Mouse (Mus musculus): ENCODE data around the gene Nectin2. TPM values are rescaled to one million over a fixed set of nuclear protein-coding genes. Genes with fewer than 3 reads are reported as not detected.

Nectin2 gene
- polyA plus RNA-seq, 1 experiment from 2014 or later = 106 TPM

GRCm38 (mm10) chr7:19701069-19701761 lies 49.1 kb downstream of the Nectin2 start:
- WGBS = 29% methylated on average over 21 of the region's 22 CpGs
- Histone ChIP-seq H3K9ac (replicated peaks; ENCODE audit: low read depth, low read length) (no peak overlapping the region), H3K27ac (ENCODE audit: low read length) (peak overlapping the region; percentile 35; the same call in 1 of the 2 replicates), H3K36me3 (ENCODE audit: control insufficient read depth, insufficient read depth, low read length) (peaks cover 7% of the 10 kb centered on the region), H3K9me3 (ENCODE audit: control insufficient read depth, low read depth, low read length) (no peaks in the 10 kb centered on the region), H3K4me3 (ENCODE audit: low read depth, low read length) (no peak overlapping the region), H3K4me1 (ENCODE audit: control insufficient read depth, insufficient read depth, low read length) (peaks cover 19% of the 10 kb centered on the region), H3K27me3 (ENCODE audit: control insufficient read depth, insufficient read depth, low read length) (no peaks in the 10 kb centered on the region), H3K4me2 (replicated peaks; ENCODE audit: low read depth, low read length) (no peak overlapping the region)
- peak; percentile 85 for ATAC-seq (ENCODE audit: insufficient number of reproducible peaks, insufficient read depth, low FRiP score, low read depth)

- H3K4me3 ChIP-seq (ENCODE audit: low read depth, low read length) = no peak overlapping the region
- 55% methylated on average over 12 of the region's 12 CpGs for WGBS
- H3K4me2 ChIP-seq (replicated peaks; ENCODE audit: low read depth, low read length) = no peak overlapping the region
- no peak for ATAC-seq (ENCODE audit: insufficient number of reproducible peaks, insufficient read depth, low FRiP score, low read depth)
- peaks cover 19% of the 10 kb centered on the region for H3K4me1 ChIP-seq (ENCODE audit: control insufficient read depth, insufficient read depth, low read length)
- no peak overlapping the region for H3K9ac ChIP-seq (replicated peaks; ENCODE audit: low read depth, low read length)
- peaks cover 7% of the 10 kb centered on the region for H3K36me3 ChIP-seq (ENCODE audit: control insufficient read depth, insufficient read depth, low read length)
- no peaks in the 10 kb centered on the region for H3K27me3 ChIP-seq (ENCODE audit: control insufficient read depth, insufficient read depth, low read length)
- no peaks in the 10 kb centered on the region for H3K9me3 ChIP-seq (ENCODE audit: control insufficient read depth, low read depth, low read length)
- peak overlapping the region; percentile 35; the same call in 1 of the 2 replicates for H3K27ac ChIP-seq (ENCODE audit: low read length)
These were observed 49.8 kb downstream of the Nectin2 start for GRCm38 (mm10) chr7:19700299-19701068.

GRCm38 (mm10) chr7:19699827-19700148 lies 50.5 kb downstream of the Nectin2 start:
- 78% methylated on average over 4 of the region's 4 CpGs for WGBS
- Histone ChIP-seq H3K36me3 (ENCODE audit: control insufficient read depth, insufficient read depth, low read length) (peaks cover 7% of the 10 kb centered on the region), H3K27ac (ENCODE audit: low read length) (no peak overlapping the region), H3K9ac (replicated peaks; ENCODE audit: low read depth, low read length) (no peak overlapping the region), H3K27me3 (ENCODE audit: control insufficient read depth, insufficient read depth, low read length) (no peaks in the 10 kb centered on the region), H3K4me1 (ENCODE audit: control insufficient read depth, insufficient read depth, low read length) (peaks cover 19% of the 10 kb centered on the region), H3K9me3 (ENCODE audit: control insufficient read depth, low read depth, low read length) (no peaks in the 10 kb centered on the region), H3K4me3 (ENCODE audit: low read depth, low read length) (no peak overlapping the region), H3K4me2 (replicated peaks; ENCODE audit: low read depth, low read length) (no peak overlapping the region)
- no peak for ATAC-seq (ENCODE audit: insufficient number of reproducible peaks, insufficient read depth, low FRiP score, low read depth)

- H3K4me1 ChIP-seq (ENCODE audit: control insufficient read depth, insufficient read depth, low read length) = peaks cover 19% of the 10 kb centered on the region
- H3K27me3 ChIP-seq (ENCODE audit: control insufficient read depth, insufficient read depth, low read length) = no peaks in the 10 kb centered on the region
- peak within 1 kb of the TSS; percentile 19; the same call in 1 of the 2 replicates for H3K9ac ChIP-seq (replicated peaks; ENCODE audit: low read depth, low read length)
- peaks cover 7% of the 10 kb centered on the region for H3K36me3 ChIP-seq (ENCODE audit: control insufficient read depth, insufficient read depth, low read length)
- no peaks in the 10 kb centered on the region for H3K9me3 ChIP-seq (ENCODE audit: control insufficient read depth, low read depth, low read length)
- WGBS = 2% methylated on average over 20 of the region's 20 CpGs
- H3K4me2 ChIP-seq (replicated peaks; ENCODE audit: low read depth, low read length) = peak within 1 kb of the TSS; percentile 59
- H3K4me3 ChIP-seq (ENCODE audit: low read depth, low read length) = peak within 1 kb of the TSS; percentile 20
- ATAC-seq (ENCODE audit: insufficient number of reproducible peaks, insufficient read depth, low FRiP score, low read depth) = peak; percentile 17; the same call in 1 of the 2 replicates
- H3K27ac ChIP-seq (ENCODE audit: low read length) = no peak within 1 kb of the TSS
These were observed 51.1 kb downstream of the Nectin2 start, which contains the start of gene Apoe for GRCm38 (mm10) chr7:19698907-19699826. Apoe (minus strand) TSS chr7:19699188.

GRCm38 (mm10) chr7:19697949-19698906 lies 52.1 kb downstream of the Nectin2 start:
- Histone ChIP-seq H3K4me2 (replicated peaks; ENCODE audit: low read depth, low read length) (peak overlapping the region; percentile 59), H3K27ac (ENCODE audit: low read length) (no peak overlapping the region), H3K9me3 (ENCODE audit: control insufficient read depth, low read depth, low read length) (no peaks in the 10 kb centered on the region), H3K27me3 (ENCODE audit: control insufficient read depth, insufficient read depth, low read length) (no peaks in the 10 kb centered on the region), H3K4me1 (ENCODE audit: control insufficient read depth, insufficient read depth, low read length) (peaks cover 19% of the 10 kb centered on the region), H3K4me3 (ENCODE audit: low read depth, low read length) (peak overlapping the region; percentile 20), H3K36me3 (ENCODE audit: control insufficient read depth, insufficient read depth, low read length) (peaks cover 7% of the 10 kb centered on the region), H3K9ac (replicated peaks; ENCODE audit: low read depth, low read length) (peak overlapping the region; percentile 19; the same call in 1 of the 2 replicates)
- no peak for ATAC-seq (ENCODE audit: insufficient number of reproducible peaks, insufficient read depth, low FRiP score, low read depth)
- WGBS = 2% methylated on average over 28 of the region's 28 CpGs

GRCm38 (mm10) chr7:19696336-19696873 lies 53.9 kb downstream of the Nectin2 start:
- Histone ChIP-seq H3K27me3 (ENCODE audit: control insufficient read depth, insufficient read depth, low read length) (no peaks in the 10 kb centered on the region), H3K9me3 (ENCODE audit: control insufficient read depth, low read depth, low read length) (no peaks in the 10 kb centered on the region), H3K4me1 (ENCODE audit: control insufficient read depth, insufficient read depth, low read length) (peaks cover 20% of the 10 kb centered on the region), H3K9ac (replicated peaks; ENCODE audit: low read depth, low read length) (no peak overlapping the region), H3K4me2 (replicated peaks; ENCODE audit: low read depth, low read length) (no peak overlapping the region), H3K4me3 (ENCODE audit: low read depth, low read length) (no peak overlapping the region), H3K27ac (ENCODE audit: low read length) (no peak overlapping the region), H3K36me3 (ENCODE audit: control insufficient read depth, insufficient read depth, low read length) (no peaks in the 10 kb centered on the region)
- no peak for ATAC-seq (ENCODE audit: insufficient number of reproducible peaks, insufficient read depth, low FRiP score, low read depth)
- 92% methylated on average over 34 of the region's 34 CpGs for WGBS

GRCm38 (mm10) chr7:19695881-19696280 lies 54.4 kb downstream of the Nectin2 start:
- no peak overlapping the region for H3K27ac ChIP-seq (ENCODE audit: low read length)
- ATAC-seq (ENCODE audit: insufficient number of reproducible peaks, insufficient read depth, low FRiP score, low read depth) = no peak
- H3K9ac ChIP-seq (replicated peaks; ENCODE audit: low read depth, low read length) = no peak overlapping the region
- H3K9me3 ChIP-seq (ENCODE audit: control insufficient read depth, low read depth, low read length) = no peaks in the 10 kb centered on the region
- no peaks in the 10 kb centered on the region for H3K27me3 ChIP-seq (ENCODE audit: control insufficient read depth, insufficient read depth, low read length)
- H3K36me3 ChIP-seq (ENCODE audit: control insufficient read depth, insufficient read depth, low read length) = no peaks in the 10 kb centered on the region
- H3K4me2 ChIP-seq (replicated peaks; ENCODE audit: low read depth, low read length) = no peak overlapping the region
- no peak overlapping the region for H3K4me3 ChIP-seq (ENCODE audit: low read depth, low read length)
- 83% methylated on average over 6 of the region's 6 CpGs for WGBS
- peaks cover 18% of the 10 kb centered on the region for H3K4me1 ChIP-seq (ENCODE audit: control insufficient read depth, insufficient read depth, low read length)

Measured in stomach, embryonic 14.5 days (tissue).